Mouse (Mus musculus) spleen, adult 2 months (tissue): ENCODE data around the gene Rasgef1b. TPM values are rescaled to one million over a fixed set of nuclear protein-coding genes. Genes with fewer than 3 reads are reported as not detected.

Source experiments
- DNase-seq, 2 experiments: peaks; one replicate each; pipeline versions ENCODE4 v3.0.0 to v3.0.0-alpha.2; 2012 to 2021; ENCODE audit warnings: low spot score in 2 of 2, low read depth in 1 of 2
- H3K27ac ChIP-seq: fragments of 200-500 bp; 2 replicates; pipeline ENCODE4 v1.5.1; 2012; ENCODE audit warnings: low read length, inconsistent platforms; ENCODE audit not compliant: insufficient read depth
- H3K27me3 ChIP-seq: fragments of 200-500 bp; 2 replicates; pipeline ENCODE4 v1.6.1; 2012; ENCODE audit warnings: mild to moderate bottlenecking, moderate library complexity, low read length, inconsistent platforms; ENCODE audit not compliant: control insufficient read depth, insufficient read depth
- H3K36me3 ChIP-seq: fragments of 200-500 bp; 2 replicates; pipeline ENCODE4 v1.6.1; 2012; ENCODE audit warnings: mild to moderate bottlenecking, low read length, inconsistent platforms; ENCODE audit not compliant: control insufficient read depth, insufficient read depth
- H3K4me1 ChIP-seq: fragments of 200-500 bp; 2 replicates; pipeline ENCODE4 v1.6.1; 2011; ENCODE audit warnings: inconsistent platforms; ENCODE audit not compliant: control insufficient read depth, insufficient read depth, insufficient read length
- H3K4me3 ChIP-seq: fragments of 200-500 bp; 2 replicates; pipeline ENCODE4 v1.5.1; 2011; ENCODE audit warnings: mild to moderate bottlenecking, inconsistent platforms; ENCODE audit not compliant: insufficient read depth, insufficient read length; ENCODE audit errors: extremely low read depth
- CTCF ChIP-seq: fragments of 200-500 bp; IDR thresholded peaks from 2 replicates; pipeline ENCODE4 v1.5.1; 2011; ENCODE audit warnings: mild to moderate bottlenecking, inconsistent platforms; ENCODE audit not compliant: insufficient read depth, insufficient read length, insufficient replicate concordance; ENCODE audit errors: extremely low read depth
- POLR2A ChIP-seq: fragments of 200-500 bp; IDR thresholded peaks from 2 replicates; pipeline ENCODE4 v1.6.1; 2011; ENCODE audit warnings: low read depth, low read length, inconsistent platforms
- WGBS: fragments of 180-500 bp; shearing (Covaris S2); methylation state at CpG from one replicate; pipeline ENCODE4 v1.1.7; 2018; 5-methylcytosine and 5-hydroxymethylcytosine counted together
- polyA plus RNA-seq: library from polyadenylated mRNA; depleted of rRNA; stranded (reverse); fragments of >200 nt; gene quantifications from 2 replicates; pipeline ENCODE4 v1.2.3, GENCODE M21; 2012

Rasgef1b gene
- polyA plus RNA-seq, 1 experiment = 13.9 TPM

DNA sequence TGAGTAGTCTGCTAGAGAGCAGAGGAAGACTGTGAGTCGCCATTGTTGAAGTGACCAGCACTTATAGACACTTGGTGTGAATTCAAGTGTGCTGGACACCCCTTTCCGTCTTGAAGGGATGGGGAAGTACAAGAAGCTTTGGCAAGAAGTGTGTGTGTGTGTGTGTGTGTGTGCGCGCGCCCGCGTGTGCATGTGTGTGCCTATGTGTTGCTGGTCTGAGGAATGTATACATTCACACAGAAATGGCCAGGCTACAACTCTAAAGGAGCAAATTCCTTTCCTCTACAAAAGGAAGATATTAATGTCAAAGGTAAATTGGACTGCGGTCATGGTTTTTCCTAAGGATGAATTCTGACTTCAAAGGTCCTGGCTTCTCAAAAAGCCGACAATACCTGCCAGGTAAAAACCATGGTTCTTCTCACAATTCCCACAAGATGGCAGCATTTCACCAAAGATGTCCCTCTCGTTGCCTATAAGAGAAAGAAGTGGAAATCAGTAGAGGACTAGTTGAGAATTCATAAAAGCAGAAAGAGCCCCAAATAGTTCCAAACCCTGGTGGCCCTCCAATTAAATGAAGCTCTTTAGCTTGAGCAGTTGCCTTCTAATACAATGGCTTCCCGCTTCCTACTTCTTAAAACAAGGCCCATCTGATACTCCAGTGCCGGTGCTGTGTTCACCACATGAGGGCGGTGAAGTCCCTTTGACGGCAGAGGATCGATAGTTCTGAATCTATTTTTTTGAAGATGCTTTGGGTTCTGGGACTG, 526.6 kb downstream of the Rasgef1b start:
- no peak for TF ChIP-seq POLR2A
- TF ChIP-seq CTCF = peak; percentile 58; the same call in 1 of the 2 replicates
- H3K4me3 ChIP-seq = no peak overlapping the region
- no peak overlapping the region for H3K27ac ChIP-seq
- H3K36me3 ChIP-seq = no peaks in the 10 kb centered on the region
- H3K4me1 ChIP-seq = no peaks in the 10 kb centered on the region
- 55% methylated on average over 15 of the region's 15 CpGs for WGBS
- H3K27me3 ChIP-seq = no peaks in the 10 kb centered on the region
- DNase-seq = peak; percentile 32 to 34

DNA sequence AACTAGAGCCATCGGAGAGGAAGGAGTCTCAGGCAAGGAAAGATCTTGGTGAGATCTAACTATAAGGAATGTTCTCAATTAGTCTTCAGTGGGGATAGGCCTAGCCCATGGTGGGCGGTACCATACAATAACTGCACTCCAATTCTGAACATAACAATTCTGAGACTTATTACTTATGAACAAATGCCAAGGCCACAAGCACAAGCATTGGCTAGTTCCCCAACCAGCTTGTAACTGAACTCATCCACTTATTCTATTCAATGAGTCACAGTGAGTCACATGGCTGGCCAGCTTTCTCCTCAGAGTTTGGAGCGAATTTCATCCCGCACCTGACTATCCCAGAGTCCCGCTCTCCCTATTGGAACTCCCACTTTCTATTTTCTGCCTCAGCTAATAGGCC, 533.4 kb downstream of the Rasgef1b start:
- Histone ChIP-seq H3K27me3 (no peaks in the 10 kb centered on the region), H3K4me1 (no peaks in the 10 kb centered on the region), H3K27ac (no peak overlapping the region), H3K36me3 (no peaks in the 10 kb centered on the region), H3K4me3 (no peak overlapping the region)
- DNase-seq = no peak
- TF ChIP-seq POLR2A = no peak
- TF ChIP-seq CTCF = no peak
- WGBS = 89% methylated on average over 5 of the region's 5 CpGs

DNA sequence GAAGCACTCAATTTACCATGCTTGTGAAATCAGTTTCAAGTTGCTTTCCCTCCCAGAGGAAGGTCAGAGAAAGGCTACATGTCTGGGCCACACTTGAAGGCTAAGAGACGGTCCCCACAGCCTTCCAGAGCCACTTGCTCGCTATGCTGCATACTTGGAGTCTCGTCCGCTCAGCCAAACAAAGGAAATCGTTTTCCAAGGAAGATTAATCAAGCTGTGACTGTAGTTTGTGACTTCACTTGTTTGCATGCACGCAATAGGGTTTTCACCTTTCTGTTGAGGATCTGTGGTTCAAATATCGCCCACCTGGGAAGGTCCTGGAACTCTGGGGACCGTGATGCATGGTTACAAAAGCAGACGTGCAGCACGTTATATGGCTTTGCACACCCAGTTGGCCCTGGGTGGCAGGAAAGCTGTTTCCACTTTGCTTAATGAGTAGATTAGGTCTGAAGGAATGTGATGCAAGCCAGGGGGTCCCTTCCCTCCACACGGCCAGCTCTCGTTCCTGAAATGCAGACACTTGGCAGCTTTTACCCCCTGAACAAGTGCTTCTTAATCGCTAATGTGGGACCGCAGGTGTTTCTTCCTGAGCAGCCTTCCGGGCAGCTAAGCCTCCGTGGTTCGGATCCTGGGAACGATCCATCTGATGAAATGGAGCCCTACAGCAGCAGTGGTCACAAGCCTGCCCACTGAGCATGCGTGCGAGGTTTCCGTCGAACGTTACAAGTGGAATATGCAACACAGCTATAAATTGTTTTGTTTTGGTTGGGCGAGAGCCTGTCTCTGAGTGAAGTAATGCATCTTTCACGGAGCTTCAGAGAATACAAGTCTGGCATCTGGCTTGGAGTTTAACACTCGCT, 537.7 kb downstream of the Rasgef1b start:
- Histone ChIP-seq H3K4me3 (no peak overlapping the region), H3K36me3 (no peaks in the 10 kb centered on the region), H3K27me3 (no peaks in the 10 kb centered on the region), H3K27ac (no peak overlapping the region), H3K4me1 (no peaks in the 10 kb centered on the region)
- TF ChIP-seq CTCF (no peak), POLR2A (no peak)
- no peak for DNase-seq
- 75% methylated on average over 26 of the region's 26 CpGs for WGBS

DNA sequence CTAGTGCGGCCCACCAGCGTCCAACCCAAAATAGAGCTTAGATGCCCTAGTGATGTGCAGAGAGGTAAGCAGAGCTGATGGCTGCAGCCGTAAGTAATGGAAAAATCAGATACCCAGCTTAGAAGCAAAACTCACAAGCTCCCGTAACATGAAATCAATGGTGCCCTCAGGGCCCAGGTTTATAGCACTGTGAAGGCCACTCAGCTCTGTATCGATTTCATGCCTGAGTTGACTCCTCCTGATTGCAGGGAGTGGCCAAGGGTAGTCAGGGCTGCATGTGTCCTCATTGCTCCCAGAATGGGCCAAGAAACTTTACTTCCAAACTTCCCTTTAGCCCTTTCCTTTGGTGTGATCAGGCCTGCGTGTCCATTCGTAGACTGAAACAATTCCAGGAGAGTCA, 545.2 kb downstream of the Rasgef1b start:
- Histone ChIP-seq H3K4me1 (no peaks in the 10 kb centered on the region), H3K27me3 (no peaks in the 10 kb centered on the region), H3K27ac (no peak overlapping the region), H3K4me3 (no peak overlapping the region), H3K36me3 (no peaks in the 10 kb centered on the region)
- DNase-seq = no peak
- TF ChIP-seq CTCF = no peak
- TF ChIP-seq POLR2A = no peak
- 90% methylated on average over 7 of the region's 7 CpGs for WGBS

DNA sequence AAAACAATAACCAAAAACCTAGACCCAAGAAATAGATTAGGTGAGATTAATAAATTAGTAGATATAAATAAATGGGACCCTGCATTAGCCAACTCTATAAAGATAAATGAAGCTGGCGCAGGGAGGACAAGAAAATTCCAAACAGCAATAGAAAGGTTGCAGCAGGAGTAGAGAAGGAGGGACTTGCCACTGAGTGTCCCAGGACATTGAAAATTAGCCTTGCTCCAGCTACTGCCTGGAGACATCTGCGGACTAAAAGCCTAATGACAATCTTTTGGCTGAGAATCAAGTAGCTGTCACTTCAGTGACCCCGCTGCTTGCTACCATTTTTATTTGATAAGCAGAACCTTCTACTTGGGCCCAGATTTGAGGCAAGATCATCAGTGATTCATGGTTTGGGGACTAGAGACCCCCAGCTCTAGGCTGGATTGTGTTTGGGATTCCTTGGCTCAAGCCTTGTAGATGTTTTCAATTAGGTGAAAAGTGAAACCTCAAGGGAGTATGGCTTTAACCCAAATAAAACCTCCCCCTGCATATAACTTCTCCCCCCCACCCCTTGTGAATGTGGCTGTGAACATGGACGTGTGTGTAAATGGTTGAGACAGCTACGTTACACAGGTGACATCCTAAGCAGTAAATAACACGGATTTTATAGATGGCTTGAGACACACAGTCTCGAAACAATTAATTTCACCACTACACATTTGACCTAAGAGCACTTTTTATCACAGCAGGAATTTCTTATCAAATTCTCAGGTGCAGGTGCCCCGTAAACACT, 554.1 kb downstream of the Rasgef1b start:
- TF ChIP-seq CTCF = no peak
- no peak for TF ChIP-seq POLR2A
- H3K36me3 ChIP-seq = no peaks in the 10 kb centered on the region
- 82% methylated on average over 8 of the region's 8 CpGs for WGBS

DNA sequence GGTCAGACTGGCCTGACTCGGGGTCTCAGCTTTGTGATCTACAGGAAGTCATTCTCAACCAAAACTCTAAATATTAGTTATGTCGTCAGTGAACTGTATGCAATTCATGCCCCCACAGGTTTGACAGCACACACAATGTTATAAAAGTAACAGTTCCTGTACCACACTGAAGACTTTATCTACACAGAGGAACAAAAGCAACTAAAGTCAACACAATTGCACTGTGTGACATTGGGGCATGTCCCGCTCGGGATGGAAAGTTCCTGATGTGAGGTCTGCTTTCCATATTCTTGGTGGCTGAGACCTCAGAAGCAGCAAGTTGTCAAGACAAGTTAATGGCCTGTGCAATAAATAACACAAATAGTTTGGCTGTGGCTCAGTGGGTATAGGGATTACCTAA, 559.0 kb downstream of the Rasgef1b start:
- Histone ChIP-seq H3K4me1 (no peaks in the 10 kb centered on the region), H3K27me3 (no peaks in the 10 kb centered on the region), H3K27ac (no peak overlapping the region), H3K36me3 (no peaks in the 10 kb centered on the region), H3K4me3 (no peak overlapping the region)
- WGBS = 74% methylated on average over 4 of the region's 4 CpGs
- DNase-seq = no peak
- TF ChIP-seq CTCF (no peak), POLR2A (no peak)

More for the DNA sequence above, 554.1 kb downstream of the Rasgef1b start:
- Histone ChIP-seq H3K4me1 (no peaks in the 10 kb centered on the region), H3K27me3 (no peaks in the 10 kb centered on the region), H3K4me3 (no peak overlapping the region), H3K27ac (no peak overlapping the region)
- DNase-seq = no peak
